Mouse (Mus musculus): ENCODE measurements around the gene Reln. TPM values are rescaled to one million over a fixed set of nuclear protein-coding genes. Genes with fewer than 3 reads are reported as not detected.

The Reln gene
- 77.6 and 112 TPM in 2 replicates for polyA plus RNA-seq (2012; rRNA removed)

DNA sequence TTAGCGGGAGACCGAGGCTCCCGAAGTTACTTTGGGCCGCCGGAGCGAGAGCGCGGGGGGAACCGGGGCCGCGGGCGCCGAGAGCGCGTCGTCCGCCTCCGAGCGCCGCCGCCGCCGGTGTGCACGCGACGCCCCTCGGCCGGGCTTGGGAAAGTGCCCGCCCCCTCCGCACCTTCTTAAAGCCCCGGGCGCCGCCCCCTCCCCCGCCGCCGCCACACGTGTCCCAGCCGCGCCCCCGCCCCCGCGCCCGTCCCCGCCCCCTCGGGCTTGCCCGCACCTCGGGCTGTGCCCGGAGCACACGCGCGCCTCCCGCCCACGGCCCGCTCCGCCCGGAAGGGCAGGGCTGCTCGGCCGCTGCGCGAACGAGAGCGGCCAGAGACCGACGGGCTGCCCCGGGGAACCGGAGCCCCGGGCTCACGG, at the start of gene Reln:
TSS of gene Reln (minus strand) at position 147 of the 420 bp plus-strand sequence.

DNA sequence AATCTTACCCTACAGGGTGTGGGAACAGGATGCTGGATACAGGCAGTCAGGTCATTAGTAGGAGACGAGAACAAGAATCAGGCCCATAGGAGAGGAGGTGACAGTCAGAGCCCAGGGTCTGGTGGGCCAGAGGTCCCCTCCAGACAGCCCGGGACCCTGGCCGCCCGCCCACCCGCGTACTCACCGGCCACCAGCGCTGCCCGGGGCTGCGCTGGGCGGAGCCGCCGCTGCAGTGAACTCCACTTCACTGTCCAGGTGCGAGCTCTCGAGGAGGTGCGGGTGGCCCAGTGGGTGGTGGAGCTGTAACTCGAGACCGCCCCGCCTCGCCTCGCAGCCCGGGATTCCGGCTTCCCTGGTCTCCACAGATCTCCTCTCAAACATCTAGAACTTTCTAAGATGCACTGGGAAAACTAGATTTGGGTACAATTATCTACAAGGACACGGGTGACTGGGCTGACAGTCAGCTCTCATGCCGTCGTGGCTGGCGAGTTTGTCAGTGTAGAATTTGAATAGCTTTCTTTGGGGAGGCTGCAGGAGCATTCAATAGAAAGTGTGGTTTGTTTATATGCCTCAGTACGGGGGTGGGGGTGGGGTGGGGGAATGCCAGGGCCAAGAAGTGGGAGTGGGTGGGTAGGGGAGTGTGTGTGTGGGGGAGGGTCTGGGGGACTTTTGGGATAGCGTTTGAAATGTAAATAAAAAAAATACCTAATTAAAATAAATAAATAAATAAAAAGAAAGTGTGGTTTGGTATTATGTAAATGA, 479.0 kb downstream of the Reln start, which contains the start of gene Slc26a5:
TSS of gene Slc26a5 (minus strand) at position 259 of the 762 bp plus-strand sequence.

Other genes starting within 250 kb of the Reln start
- 9.8 and 9.9 TPM in 2 replicates for gene Orc5, start 205.7 kb upstream of the Reln start, polyA plus RNA-seq (2012; rRNA removed)